Mouse (Mus musculus): Measurements from ENCODE around the gene Ccnjl.

The Ccnjl gene

GRCm38 (mm10) chr11:43528683-43529499 lies at the start of gene Ccnjl:
Gene Ccnjl, plus strand, starts transcription at chr11:43528784.
- no peak for DNase-seq (ENCODE audit: low read depth)

GRCm38 (mm10) chr11:43479376-43479775 lies 49.2 kb upstream of the Ccnjl start:
- DNase-seq (ENCODE audit: low read depth): no peak

- no peak for DNase-seq (ENCODE audit: low read depth)
Measured at GRCm38 (mm10) chr11:43480561-43480960, 48.0 kb upstream of the Ccnjl start.

- DNase-seq (ENCODE audit: low read depth): no peak
Measured at GRCm38 (mm10) chr11:43481672-43482522, 46.7 kb upstream of the Ccnjl start.

GRCm38 (mm10) chr11:43483122-43483792 lies 45.3 kb upstream of the Ccnjl start:
- no peak for DNase-seq (ENCODE audit: low read depth)

- DNase-seq (ENCODE audit: low read depth): no peak
Measured at GRCm38 (mm10) chr11:43484057-43484456, 44.5 kb upstream of the Ccnjl start.

GRCm38 (mm10) chr11:43484652-43485051 lies 43.9 kb upstream of the Ccnjl start:
- no peak for DNase-seq (ENCODE audit: low read depth)

- no peak for DNase-seq (ENCODE audit: low read depth)
Measured at GRCm38 (mm10) chr11:43485855-43486254, 42.7 kb upstream of the Ccnjl start.

GRCm38 (mm10) chr11:43492663-43493062 lies 35.9 kb upstream of the Ccnjl start:
- DNase-seq (ENCODE audit: low read depth): no peak

GRCm38 (mm10) chr11:43493815-43494409 lies 34.7 kb upstream of the Ccnjl start:
- peak; percentile 28 for DNase-seq (ENCODE audit: low read depth)

- DNase-seq (ENCODE audit: low read depth): no peak
Measured at GRCm38 (mm10) chr11:43495037-43495436, 33.5 kb upstream of the Ccnjl start.

GRCm38 (mm10) chr11:43495532-43495931 lies 33.1 kb upstream of the Ccnjl start:
- DNase-seq (ENCODE audit: low read depth): peak; percentile 40

- no peak for DNase-seq (ENCODE audit: low read depth)
Measured at GRCm38 (mm10) chr11:43501256-43501655, 27.3 kb upstream of the Ccnjl start.

GRCm38 (mm10) chr11:43505188-43505587 lies 23.4 kb upstream of the Ccnjl start:
- DNase-seq (ENCODE audit: low read depth): no peak

GRCm38 (mm10) chr11:43507976-43508375 lies 20.6 kb upstream of the Ccnjl start:
- no peak for DNase-seq (ENCODE audit: low read depth)

GRCm38 (mm10) chr11:43509878-43510277 lies 18.7 kb upstream of the Ccnjl start:
- no peak for DNase-seq (ENCODE audit: low read depth)

- no peak for DNase-seq (ENCODE audit: low read depth)
Measured at GRCm38 (mm10) chr11:43512661-43513190, 15.9 kb upstream of the Ccnjl start.

- no peak for DNase-seq (ENCODE audit: low read depth)
Measured at GRCm38 (mm10) chr11:43516344-43517021, 12.1 kb upstream of the Ccnjl start.

- DNase-seq (ENCODE audit: low read depth): no peak
Measured at GRCm38 (mm10) chr11:43517641-43518040, 10.9 kb upstream of the Ccnjl start.

GRCm38 (mm10) chr11:43518086-43518485 lies 10.5 kb upstream of the Ccnjl start:
- no peak for DNase-seq (ENCODE audit: low read depth)

- no peak for DNase-seq (ENCODE audit: low read depth)
Measured at GRCm38 (mm10) chr11:43518821-43519220, 9.8 kb upstream of the Ccnjl start.

All from fibroblast of lung, adult 2 months (primary cell).